Mouse (Mus musculus): ENCODE results near the gene Fam189a2.

GRCm38 (mm10) chr19:24013241-24013640 lies 17.6 kb downstream of the Fam189a2 start:
- TF ChIP-seq CTCF (IDR thresholded peaks at IDR 0.05; ENCODE audit: low read depth) (no peak), EP300 (IDR thresholded peaks at IDR 0.05; ENCODE audit: low read depth) (no peak)

Data from heart, postnatal 0 days (tissue).